Mouse (Mus musculus) stomach, embryonic 15.5 days (tissue): Measurements from ENCODE around the gene Trio. TPM values are rescaled to one million over a fixed set of nuclear protein-coding genes. Genes with fewer than 3 reads are reported as not detected.

ENCODE experiments used
- ATAC-seq: fragments of 200-750 bp; cut with Nextera tagmentation; 2 replicates; pipeline ENCODE4 v1.8.0; 2017; ENCODE audit warnings: low read depth, moderate number of reproducible peaks, moderate TSS enrichment; ENCODE audit not compliant: insufficient read depth, low FRiP score
- H3K27ac ChIP-seq: fragments of 300-500 bp; sonication (generic); 2 replicates; pipeline ENCODE4 v1.5.1; 2015; ENCODE audit warnings: mild to moderate bottlenecking, inconsistent platforms
- H3K27me3 ChIP-seq: fragments of 300-500 bp; sonication (generic); replicated peaks from 2 replicates; pipeline ENCODE4 v1.6.1; 2015; ENCODE audit warnings: inconsistent platforms
- H3K36me3 ChIP-seq: fragments of 300-500 bp; sonication (generic); 2 replicates; pipeline ENCODE4 v1.6.1; 2015; ENCODE audit warnings: inconsistent platforms
- H3K4me1 ChIP-seq: fragments of 300-500 bp; sonication (generic); 2 replicates; pipeline ENCODE4 v1.6.1; 2015; ENCODE audit warnings: inconsistent platforms
- H3K4me2 ChIP-seq: fragments of 300-500 bp; sonication (generic); 2 replicates; pipeline ENCODE4 v1.6.1; 2015; ENCODE audit warnings: mild to moderate bottlenecking, inconsistent platforms
- H3K4me3 ChIP-seq: fragments of 300-500 bp; sonication (generic); replicated peaks from 2 replicates; pipeline ENCODE4 v1.5.1; 2015; ENCODE audit warnings: inconsistent platforms
- H3K9ac ChIP-seq: fragments of 300-500 bp; sonication (generic); 2 replicates; pipeline ENCODE4 v1.6.1; 2015; ENCODE audit warnings: inconsistent platforms
- H3K9me3 ChIP-seq: fragments of 300-500 bp; sonication (generic); 2 replicates; pipeline ENCODE4 v1.6.1; 2016; ENCODE audit warnings: inconsistent platforms
- WGBS: fragments of 180-500 bp; shearing (Covaris S2); methylation state at CpG from one replicate; pipeline ENCODE4 v1.1.7; 2015; 5-methylcytosine and 5-hydroxymethylcytosine counted together
- polyA plus RNA-seq: library from polyadenylated mRNA; unstranded; fragments of >200 nt; fragmentation: Nextera tagmentation; extraction: Ambion mirVana; gene quantifications from 2 replicates; pipeline ENCODE4 v1.2.1, GENCODE M21; 2015

The Trio gene
- polyA plus RNA-seq, 1 experiment from 2014 or later = 26.7 TPM

GRCm38 (mm10) chr15:28034636-28035035 is 9.0 kb upstream of the Trio start:
- no peak overlapping the region for H3K27ac ChIP-seq
- ATAC-seq = no peak
- H3K9me3 ChIP-seq = no peaks in the 10 kb centered on the region
- H3K27me3 ChIP-seq = no peaks in the 10 kb centered on the region
- no peak overlapping the region for H3K9ac ChIP-seq
- H3K4me3 ChIP-seq = no peak overlapping the region
- no peaks in the 10 kb centered on the region for H3K36me3 ChIP-seq
- H3K4me1 ChIP-seq = no peaks in the 10 kb centered on the region
- 81% methylated on average over 10 of the region's 10 CpGs for WGBS
- no peak overlapping the region for H3K4me2 ChIP-seq

- Histone ChIP-seq H3K4me2 (no peak overlapping the region), H3K4me1 (peaks cover 5% of the 10 kb centered on the region; the same call in 1 of the 2 replicates), H3K27ac (no peak overlapping the region), H3K9me3 (no peaks in the 10 kb centered on the region), H3K9ac (no peak overlapping the region), H3K36me3 (no peaks in the 10 kb centered on the region), H3K4me3 (no peak overlapping the region), H3K27me3 (no peaks in the 10 kb centered on the region)
- WGBS = 87% methylated on average over 7 of the region's 7 CpGs
- no peak for ATAC-seq
Measured at GRCm38 (mm10) chr15:28029371-28029770, 3.7 kb upstream of the Trio start.

GRCm38 (mm10) chr15:28028542-28028941 is 2.9 kb upstream of the Trio start:
- 92% methylated on average over 6 of the region's 6 CpGs for WGBS
- H3K4me2 ChIP-seq = no peak overlapping the region
- no peak overlapping the region for H3K9ac ChIP-seq
- no peak overlapping the region for H3K4me3 ChIP-seq
- H3K36me3 ChIP-seq = no peaks in the 10 kb centered on the region
- H3K27ac ChIP-seq = no peak overlapping the region
- no peaks in the 10 kb centered on the region for H3K27me3 ChIP-seq
- no peaks in the 10 kb centered on the region for H3K9me3 ChIP-seq
- peaks cover 9% of the 10 kb centered on the region; the same call in 1 of the 2 replicates for H3K4me1 ChIP-seq
- ATAC-seq = no peak

- Histone ChIP-seq H3K27me3 (no peaks in the 10 kb centered on the region), H3K4me1 (peaks cover 23% of the 10 kb centered on the region), H3K9me3 (no peaks in the 10 kb centered on the region), H3K4me3 (peak overlapping the region; percentile 91), H3K27ac (no peak overlapping the region), H3K9ac (peak overlapping the region; percentile 34; the same call in 1 of the 2 replicates), H3K4me2 (peak overlapping the region; percentile 89), H3K36me3 (no peaks in the 10 kb centered on the region)
- ATAC-seq = no peak
- under 1% methylated on average over 18 of the region's 18 CpGs for WGBS
Measured at GRCm38 (mm10) chr15:28026167-28026481, 476 bp upstream of the Trio start.

GRCm38 (mm10) chr15:28024965-28025338 is 696 bp downstream of the Trio start:
- Histone ChIP-seq H3K9ac (peak overlapping the region; percentile 92), H3K4me3 (peak overlapping the region; percentile 91), H3K4me1 (peaks cover 30% of the 10 kb centered on the region), H3K9me3 (no peaks in the 10 kb centered on the region), H3K27me3 (no peaks in the 10 kb centered on the region), H3K4me2 (peak overlapping the region; percentile 89), H3K27ac (peak overlapping the region; percentile 93), H3K36me3 (no peaks in the 10 kb centered on the region)
- WGBS = under 1% methylated on average over 54 of the region's 54 CpGs
- ATAC-seq = no peak

GRCm38 (mm10) chr15:28024031-28024964 is 1.4 kb downstream of the Trio start:
- WGBS = under 1% methylated on average over 76 of the region's 81 CpGs
- H3K27ac ChIP-seq = peak overlapping the region; percentile 93
- peak; percentile 45 for ATAC-seq
- no peaks in the 10 kb centered on the region for H3K9me3 ChIP-seq
- no peaks in the 10 kb centered on the region for H3K27me3 ChIP-seq
- H3K36me3 ChIP-seq = no peaks in the 10 kb centered on the region
- H3K9ac ChIP-seq = peak overlapping the region; percentile 92
- peak overlapping the region; percentile 91 for H3K4me3 ChIP-seq
- H3K4me1 ChIP-seq = peaks cover 30% of the 10 kb centered on the region
- peak overlapping the region; percentile 89 for H3K4me2 ChIP-seq

GRCm38 (mm10) chr15:28021591-28022209 is 3.9 kb downstream of the Trio start:
- H3K9ac ChIP-seq = no peak overlapping the region
- no peak overlapping the region for H3K4me3 ChIP-seq
- H3K4me1 ChIP-seq = peaks cover 30% of the 10 kb centered on the region
- no peaks in the 10 kb centered on the region for H3K9me3 ChIP-seq
- no peak for ATAC-seq
- H3K36me3 ChIP-seq = no peaks in the 10 kb centered on the region
- 13% methylated on average over 15 of the region's 15 CpGs for WGBS
- no peaks in the 10 kb centered on the region for H3K27me3 ChIP-seq
- H3K27ac ChIP-seq = no peak overlapping the region
- H3K4me2 ChIP-seq = peak overlapping the region; percentile 4

- ATAC-seq = no peak
- Histone ChIP-seq H3K4me1 (peaks cover 26% of the 10 kb centered on the region), H3K9ac (no peak overlapping the region), H3K27ac (no peak overlapping the region), H3K27me3 (no peaks in the 10 kb centered on the region), H3K4me2 (no peak overlapping the region), H3K36me3 (no peaks in the 10 kb centered on the region), H3K4me3 (no peak overlapping the region), H3K9me3 (no peaks in the 10 kb centered on the region)
- 42% methylated on average over 7 of the region's 7 CpGs for WGBS
Measured at GRCm38 (mm10) chr15:28019393-28020070, 6.1 kb downstream of the Trio start.

GRCm38 (mm10) chr15:28007516-28007915 is 18.1 kb downstream of the Trio start:
- H3K27me3 ChIP-seq = no peaks in the 10 kb centered on the region
- no peak overlapping the region for H3K4me3 ChIP-seq
- no peak overlapping the region for H3K27ac ChIP-seq
- H3K4me2 ChIP-seq = no peak overlapping the region
- WGBS = 70% methylated on average over 3 of the region's 3 CpGs
- peaks cover 10% of the 10 kb centered on the region for H3K4me1 ChIP-seq
- no peaks in the 10 kb centered on the region for H3K36me3 ChIP-seq
- H3K9me3 ChIP-seq = no peaks in the 10 kb centered on the region
- no peak for ATAC-seq
- no peak overlapping the region for H3K9ac ChIP-seq

GRCm38 (mm10) chr15:28004192-28004767 is 21.4 kb downstream of the Trio start:
- Histone ChIP-seq H3K27ac (peak overlapping the region; percentile 21), H3K36me3 (no peaks in the 10 kb centered on the region), H3K4me2 (no peak overlapping the region), H3K4me3 (no peak overlapping the region), H3K9me3 (no peaks in the 10 kb centered on the region), H3K27me3 (no peaks in the 10 kb centered on the region), H3K4me1 (peaks cover 23% of the 10 kb centered on the region), H3K9ac (no peak overlapping the region)
- 49% methylated on average over 5 of the region's 5 CpGs for WGBS
- ATAC-seq = no peak

- ATAC-seq = no peak
Measured at GRCm38 (mm10) chr15:28002515-28002914, 23.1 kb downstream of the Trio start.

More at GRCm38 (mm10) chr15:28002515-28002914, 23.1 kb downstream of the Trio start:
- 87% methylated on average over 3 of the region's 3 CpGs for WGBS
- Histone ChIP-seq H3K4me2 (no peak overlapping the region), H3K4me1 (peaks cover 31% of the 10 kb centered on the region), H3K4me3 (no peak overlapping the region), H3K9ac (no peak overlapping the region), H3K36me3 (no peaks in the 10 kb centered on the region), H3K27me3 (no peaks in the 10 kb centered on the region), H3K9me3 (no peaks in the 10 kb centered on the region), H3K27ac (no peak overlapping the region)
